Mouse (Mus musculus): ENCODE data around the gene Lrrc61. TPM values are rescaled to one million over a fixed set of nuclear protein-coding genes. Genes with fewer than 3 reads are reported as not detected.

Lrrc61 gene
- polyA plus RNA-seq, 1 experiment: 35.3 TPM

DNA sequence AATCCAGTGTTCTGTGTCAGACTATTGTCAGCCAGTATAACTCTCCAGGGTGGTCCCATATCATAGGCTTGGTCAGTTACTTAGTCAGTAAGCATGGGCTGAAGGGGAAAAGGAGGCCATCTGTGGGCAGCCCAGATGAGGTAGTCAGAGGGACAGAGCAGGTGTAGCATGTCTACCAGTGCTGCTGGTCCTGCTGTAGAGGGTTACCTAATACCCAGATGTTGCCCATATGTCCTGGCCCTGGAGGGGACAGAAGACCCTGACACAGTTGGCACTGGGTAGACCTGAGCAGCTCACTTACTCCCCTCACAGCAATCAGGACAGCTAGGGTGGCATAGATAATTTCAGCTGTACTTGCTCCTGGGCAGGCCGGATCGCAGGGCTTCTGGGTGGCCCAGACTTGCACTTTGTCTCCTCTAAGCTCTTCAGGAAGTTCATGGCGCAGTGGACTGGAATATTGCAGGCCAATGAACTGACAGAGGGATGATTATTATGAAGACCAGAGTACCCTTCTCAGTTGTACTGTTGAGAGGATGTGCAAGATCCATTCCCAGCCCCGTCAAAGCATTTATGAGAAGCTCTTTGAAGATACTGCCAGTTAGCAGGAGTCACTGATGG is 11.2 kb downstream of the Lrrc61 start:
- WGBS: 53% methylated on average over 4 of the region's 4 CpGs
- H3K27ac ChIP-seq (ENCODE audit: insufficient read depth, low read depth, low read length): no peak overlapping the region

DNA sequence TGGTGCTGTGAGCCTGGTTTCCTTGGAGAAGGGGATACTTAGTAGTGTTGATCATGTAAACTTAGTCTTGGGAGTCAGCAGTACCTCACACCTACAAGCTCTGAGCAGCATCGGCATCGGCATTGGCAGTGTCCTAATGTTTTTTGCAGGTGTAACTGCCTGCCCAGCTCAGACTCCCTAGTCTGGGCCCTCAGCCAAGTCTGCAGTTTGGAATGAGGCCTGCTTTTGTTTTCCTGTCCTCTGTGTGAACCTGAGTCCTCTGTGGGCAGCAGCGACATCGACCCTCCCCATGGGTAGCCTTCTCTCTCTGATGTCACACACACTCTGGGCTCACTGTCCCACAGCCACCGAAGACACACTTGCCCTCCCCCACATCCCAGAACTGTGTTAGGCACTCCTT is 11.7 kb downstream of the Lrrc61 start:
- H3K4me1 ChIP-seq (ENCODE audit: control insufficient read depth, insufficient read depth, low read length): peaks cover 35% of the 10 kb centered on the region
- no peak overlapping the region for H3K4me3 ChIP-seq (ENCODE audit: insufficient read depth, low read depth, low read length)
- peak; percentile 96 for DNase-seq
- H3K27ac ChIP-seq (ENCODE audit: insufficient read depth, low read depth, low read length): peak overlapping the region; percentile 67
- WGBS: 4% methylated on average over 5 of the region's 5 CpGs
- no peaks in the 10 kb centered on the region for H3K36me3 ChIP-seq (ENCODE audit: control insufficient read depth, insufficient read depth, low read length)
- no peak for TF ChIP-seq CTCF (conservative IDR thresholded peaks at IDR 0.05; ENCODE audit: insufficient read depth, insufficient read length, low read depth, low read length)
- no peak for TF ChIP-seq POLR2A (IDR thresholded peaks at IDR 0.05; ENCODE audit: low read depth, low read length)
- H3K27me3 ChIP-seq (replicated peaks; ENCODE audit: control insufficient read depth, insufficient read depth, low read length): no peaks in the 10 kb centered on the region

More for the DNA sequence above, 11.2 kb downstream of the Lrrc61 start:
- Histone ChIP-seq H3K4me1 (ENCODE audit: control insufficient read depth, insufficient read depth, low read length) (peaks cover 35% of the 10 kb centered on the region), H3K4me3 (ENCODE audit: insufficient read depth, low read depth, low read length) (no peak overlapping the region), H3K36me3 (ENCODE audit: control insufficient read depth, insufficient read depth, low read length) (no peaks in the 10 kb centered on the region), H3K27me3 (replicated peaks; ENCODE audit: control insufficient read depth, insufficient read depth, low read length) (no peaks in the 10 kb centered on the region)
- DNase-seq: peak; percentile 56
- no peak for TF ChIP-seq POLR2A (IDR thresholded peaks at IDR 0.05; ENCODE audit: low read depth, low read length)
- TF ChIP-seq CTCF (conservative IDR thresholded peaks at IDR 0.05; ENCODE audit: insufficient read depth, insufficient read length, low read depth, low read length): no peak

DNA sequence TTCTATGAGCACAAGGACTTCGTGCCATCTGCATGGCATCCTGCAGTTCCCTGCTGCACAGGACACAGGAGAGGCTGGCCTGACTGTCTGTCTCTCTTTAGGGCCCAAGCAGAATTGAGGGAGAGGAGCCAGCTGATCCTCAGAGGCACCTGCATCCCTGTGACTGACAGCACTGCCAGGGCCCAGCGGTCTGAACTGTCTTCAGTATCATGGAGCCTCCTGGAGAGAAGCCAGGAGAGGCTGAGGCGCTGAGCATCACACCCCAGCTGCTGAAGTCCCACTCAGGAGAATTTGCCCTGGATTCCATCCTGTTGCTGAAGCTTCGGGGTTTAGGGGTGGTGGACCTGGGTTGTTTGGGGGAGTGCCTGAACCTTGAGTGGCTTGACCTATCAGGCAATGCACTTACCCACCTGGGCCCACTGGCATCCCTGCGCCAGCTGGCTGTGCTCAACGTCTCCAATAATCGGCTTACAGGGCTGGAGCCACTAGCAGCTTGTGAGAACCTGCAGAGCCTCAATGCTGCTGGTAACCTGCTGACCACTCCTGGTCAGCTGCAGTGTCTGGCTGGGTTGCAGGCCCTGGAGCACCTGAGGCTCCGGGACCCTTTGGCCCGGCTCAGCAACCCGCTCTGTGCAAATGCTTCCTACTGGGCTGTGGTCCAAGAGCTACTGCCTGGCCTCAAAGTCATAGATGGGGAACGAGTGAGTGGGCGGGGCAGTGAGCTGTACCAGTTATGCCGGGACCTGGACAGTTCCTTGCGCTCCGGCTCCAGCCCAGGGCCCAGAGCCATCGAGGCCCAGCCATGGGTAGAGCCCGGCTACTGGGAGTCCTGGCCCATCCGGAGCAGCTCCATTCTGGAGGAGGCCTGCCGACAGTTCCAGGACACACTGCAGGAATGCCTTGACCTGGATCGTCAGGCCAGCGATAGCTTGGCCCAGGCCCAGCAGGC is 13.7 kb downstream of the Lrrc61 start:
- H3K36me3 ChIP-seq (ENCODE audit: control insufficient read depth, insufficient read depth, low read length): no peaks in the 10 kb centered on the region
- H3K4me1 ChIP-seq (ENCODE audit: control insufficient read depth, insufficient read depth, low read length): peaks cover 43% of the 10 kb centered on the region
- H3K27ac ChIP-seq (ENCODE audit: insufficient read depth, low read depth, low read length): peak overlapping the region; percentile 63
- DNase-seq: peak; percentile 89
- TF ChIP-seq CTCF (conservative IDR thresholded peaks at IDR 0.05; ENCODE audit: insufficient read depth, insufficient read length, low read depth, low read length) (no peak), POLR2A (IDR thresholded peaks at IDR 0.05; ENCODE audit: low read depth, low read length) (no peak)
- 21% methylated on average over 21 of the region's 21 CpGs for WGBS
- no peaks in the 10 kb centered on the region for H3K27me3 ChIP-seq (replicated peaks; ENCODE audit: control insufficient read depth, insufficient read depth, low read length)
- H3K4me3 ChIP-seq (ENCODE audit: insufficient read depth, low read depth, low read length): no peak overlapping the region

DNA sequence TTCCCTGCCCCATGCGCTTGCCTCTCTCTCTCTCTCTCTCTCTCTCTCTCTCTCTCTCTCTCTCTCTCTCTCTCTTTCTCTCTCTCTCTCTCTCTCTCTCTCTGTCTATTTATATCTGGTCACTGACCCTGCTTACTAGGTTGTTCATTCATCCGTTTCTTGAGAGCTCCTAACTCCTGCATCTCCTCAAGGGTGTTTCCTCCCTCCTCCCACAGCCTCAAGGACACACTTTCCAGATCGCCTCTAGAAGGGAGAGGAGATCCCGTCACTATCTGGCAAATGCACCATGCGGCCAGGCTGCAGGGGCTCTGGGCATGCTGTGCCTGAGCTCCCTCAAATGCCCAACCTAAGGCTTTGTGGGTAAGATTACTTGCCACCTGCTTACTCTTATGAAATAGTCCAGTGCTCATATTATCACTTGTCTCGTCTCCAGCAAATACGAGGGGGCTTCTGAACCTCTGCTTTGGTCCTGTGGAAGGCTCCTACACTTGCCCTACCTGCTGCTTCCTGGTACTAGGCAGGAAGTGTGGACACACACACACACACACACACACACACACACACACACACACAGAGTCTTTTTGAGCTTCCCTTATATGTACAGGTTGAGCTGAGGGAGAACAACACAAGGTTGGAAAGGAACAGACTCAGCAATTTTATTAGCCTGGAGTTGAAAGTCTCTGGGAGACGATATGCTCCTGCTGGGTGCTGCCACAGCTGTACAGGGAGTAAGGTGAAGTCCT is 14.6 kb downstream of the Lrrc61 start:
- peak; percentile 68 for DNase-seq
- 27% methylated on average over 7 of the region's 8 CpGs for WGBS

DNA sequence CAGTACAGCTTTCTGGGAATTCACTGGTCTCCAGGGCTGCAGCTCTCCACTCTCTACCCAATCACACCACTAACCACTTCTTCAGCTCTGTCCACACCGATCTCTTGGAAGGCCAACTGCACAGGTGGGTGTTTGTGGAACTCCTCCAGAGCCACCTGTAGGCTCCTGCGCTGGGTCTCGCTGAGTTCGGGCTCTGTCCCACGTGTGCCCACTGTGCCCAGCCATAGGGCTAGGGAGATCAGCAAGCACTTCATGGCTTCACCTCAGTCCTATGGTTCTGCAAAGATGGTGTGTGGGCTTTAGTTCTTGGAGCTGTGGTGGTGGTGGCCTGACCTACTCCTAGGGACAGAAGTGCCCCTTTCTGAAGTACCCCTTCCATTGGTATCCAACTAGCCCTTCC is 17.4 kb downstream of the Lrrc61 start:
- peaks cover 28% of the 10 kb centered on the region for H3K4me1 ChIP-seq (ENCODE audit: control insufficient read depth, insufficient read depth, low read length)
- no peak for DNase-seq
- WGBS: 91% methylated on average over 5 of the region's 5 CpGs

More for the DNA sequence above, 14.6 kb downstream of the Lrrc61 start:
- Histone ChIP-seq H3K36me3 (ENCODE audit: control insufficient read depth, insufficient read depth, low read length) (no peaks in the 10 kb centered on the region), H3K27me3 (replicated peaks; ENCODE audit: control insufficient read depth, insufficient read depth, low read length) (no peaks in the 10 kb centered on the region), H3K4me3 (ENCODE audit: insufficient read depth, low read depth, low read length) (no peak overlapping the region), H3K27ac (ENCODE audit: insufficient read depth, low read depth, low read length) (peak overlapping the region; percentile 63), H3K4me1 (ENCODE audit: control insufficient read depth, insufficient read depth, low read length) (peaks cover 43% of the 10 kb centered on the region)
- TF ChIP-seq POLR2A (IDR thresholded peaks at IDR 0.05; ENCODE audit: low read depth, low read length): no peak
- TF ChIP-seq CTCF (conservative IDR thresholded peaks at IDR 0.05; ENCODE audit: insufficient read depth, insufficient read length, low read depth, low read length): no peak

DNA sequence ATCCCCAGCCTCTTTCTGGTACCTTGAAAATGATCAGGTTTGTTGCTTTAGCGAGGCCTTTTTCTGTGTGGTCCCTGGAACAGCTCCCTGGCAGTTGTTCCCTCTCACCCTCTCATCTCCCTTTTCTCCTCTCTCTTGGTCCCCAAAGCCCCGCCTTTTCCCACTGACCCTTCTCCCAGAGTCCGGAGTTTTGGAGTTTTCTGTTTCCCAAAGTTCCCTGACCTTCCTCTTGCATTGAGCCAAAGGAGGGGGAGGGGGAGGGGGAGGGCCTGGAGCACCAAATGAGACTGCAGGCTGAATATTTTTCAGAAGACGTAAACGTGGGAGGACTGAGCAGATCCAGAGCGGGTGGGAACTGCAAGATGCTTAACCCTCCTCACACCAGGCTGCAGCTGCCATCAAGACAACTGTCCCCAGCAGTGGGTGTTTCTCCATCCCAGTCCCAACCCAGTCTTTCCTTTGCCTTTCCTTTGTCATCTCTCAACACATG is 18.0 kb downstream of the Lrrc61 start, which contains the start of gene Rarres2:
TSS of gene Rarres2 (minus strand) at position 218 of the 490 bp plus-strand sequence.
- H3K36me3 ChIP-seq (ENCODE audit: control insufficient read depth, insufficient read depth, low read length): no peaks in the 10 kb centered on the region
- H3K27ac ChIP-seq (ENCODE audit: insufficient read depth, low read depth, low read length): peak within 1 kb of the TSS; percentile 58
- TF ChIP-seq POLR2A (IDR thresholded peaks at IDR 0.05; ENCODE audit: low read depth, low read length) (no peak), CTCF (conservative IDR thresholded peaks at IDR 0.05; ENCODE audit: insufficient read depth, insufficient read length, low read depth, low read length) (no peak)
- H3K4me1 ChIP-seq (ENCODE audit: control insufficient read depth, insufficient read depth, low read length): peaks cover 26% of the 10 kb centered on the region
- peak within 1 kb of the TSS; percentile 8 for H3K4me3 ChIP-seq (ENCODE audit: insufficient read depth, low read depth, low read length)
- whole genome bisulfite sequencing: 22% methylated on average over 6 of the region's 6 CpGs
- DNase-seq: peak; percentile 80
- H3K27me3 ChIP-seq (replicated peaks; ENCODE audit: control insufficient read depth, insufficient read depth, low read length): no peaks in the 10 kb centered on the region

More for the DNA sequence above, 17.4 kb downstream of the Lrrc61 start:
- Histone ChIP-seq H3K27me3 (replicated peaks; ENCODE audit: control insufficient read depth, insufficient read depth, low read length) (no peaks in the 10 kb centered on the region), H3K4me3 (ENCODE audit: insufficient read depth, low read depth, low read length) (peak overlapping the region; percentile 8), H3K27ac (ENCODE audit: insufficient read depth, low read depth, low read length) (peak overlapping the region; percentile 58), H3K36me3 (ENCODE audit: control insufficient read depth, insufficient read depth, low read length) (no peaks in the 10 kb centered on the region)
- TF ChIP-seq CTCF (conservative IDR thresholded peaks at IDR 0.05; ENCODE audit: insufficient read depth, insufficient read length, low read depth, low read length) (no peak), POLR2A (IDR thresholded peaks at IDR 0.05; ENCODE audit: low read depth, low read length) (no peak)
